Mouse (Mus musculus) embryonic facial prominence, embryonic 13.5 days (tissue): ENCODE results near the gene Scarb1. TPM values are rescaled to one million over a fixed set of nuclear protein-coding genes. Genes with fewer than 3 reads are reported as not detected.

Source experiments
- ATAC-seq: fragments of 200-750 bp; cut with Nextera tagmentation; 2 replicates; pipeline ENCODE4 v1.8.0; 2017; ENCODE audit warnings: low read depth; ENCODE audit not compliant: insufficient number of reproducible peaks, insufficient read depth, low FRiP score, low TSS enrichment
- H3K27ac ChIP-seq: fragments of 300-500 bp; sonication (generic); 2 replicates; pipeline ENCODE4 v1.5.1; 2015; ENCODE audit warnings: moderate library complexity, mild to moderate bottlenecking, inconsistent platforms
- H3K27me3 ChIP-seq: fragments of 300-500 bp; sonication (generic); 2 replicates; pipeline ENCODE4 v1.6.1; 2015; ENCODE audit warnings: mild to moderate bottlenecking, inconsistent platforms
- H3K36me3 ChIP-seq: fragments of 300-500 bp; sonication (generic); 2 replicates; pipeline ENCODE4 v1.6.1; 2015; ENCODE audit warnings: mild to moderate bottlenecking, inconsistent platforms
- H3K4me1 ChIP-seq: fragments of 300-500 bp; sonication (generic); 2 replicates; pipeline ENCODE4 v1.6.1; 2015; ENCODE audit warnings: inconsistent platforms
- H3K4me2 ChIP-seq: fragments of 300-500 bp; sonication (generic); 2 replicates; pipeline ENCODE4 v1.6.1; 2015; ENCODE audit warnings: moderate library complexity, mild to moderate bottlenecking, inconsistent platforms
- H3K4me3 ChIP-seq: fragments of 300-500 bp; sonication (generic); 2 replicates; pipeline ENCODE4 v1.5.1; 2015; ENCODE audit warnings: mild to moderate bottlenecking, inconsistent platforms
- H3K9ac ChIP-seq: fragments of 300-500 bp; sonication (generic); 2 replicates; pipeline ENCODE4 v1.6.1; 2015; ENCODE audit warnings: mild to moderate bottlenecking, inconsistent platforms
- H3K9me3 ChIP-seq: fragments of 300-500 bp; sonication (generic); 2 replicates; pipeline ENCODE4 v1.6.1; 2016; ENCODE audit warnings: inconsistent platforms
- WGBS: fragments of 180-500 bp; shearing (Covaris S2); methylation state at CpG from one replicate; pipeline ENCODE4 v1.1.7; 2015; ENCODE audit warnings: mixed read lengths; 5-methylcytosine and 5-hydroxymethylcytosine counted together
- polyA plus RNA-seq: library from polyadenylated mRNA; unstranded; fragments of >200 nt; fragmentation: Nextera tagmentation; extraction: Ambion mirVana; gene quantifications from 2 replicates; pipeline ENCODE4 v1.2.1, GENCODE M21; 2015

Scarb1 gene
- polyA plus RNA-seq, 1 experiment from 2014 or later, result 55.6 TPM

DNA sequence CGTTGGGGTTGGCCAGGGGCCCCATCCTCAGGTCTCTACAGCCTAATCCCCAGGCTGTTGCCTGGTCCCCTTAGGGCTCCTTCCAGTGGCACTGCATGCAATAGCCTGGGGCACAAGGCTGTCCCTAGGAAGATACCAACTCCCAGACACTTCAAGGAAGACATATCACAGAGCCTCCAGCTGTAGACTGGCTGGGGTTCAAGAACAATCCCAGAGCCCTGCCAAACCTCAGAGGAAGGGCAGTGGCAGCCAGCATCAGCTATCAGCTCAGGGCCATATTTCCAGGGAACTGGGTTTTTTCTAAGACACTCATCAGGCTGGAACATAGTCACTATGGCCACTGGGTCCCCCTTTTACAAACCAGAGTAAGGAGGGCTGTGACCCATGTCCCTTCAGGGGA is 25.8 kb downstream of the Scarb1 start:
- no peaks in the 10 kb centered on the region for H3K36me3 ChIP-seq
- H3K27ac ChIP-seq, result no peak overlapping the region
- H3K4me1 ChIP-seq, result peaks cover 11% of the 10 kb centered on the region; the same call in 1 of the 2 replicates
- 80% methylated on average over 1 of the region's 1 CpGs for WGBS
- ATAC-seq, result no peak
- no peaks in the 10 kb centered on the region for H3K9me3 ChIP-seq
- no peaks in the 10 kb centered on the region for H3K27me3 ChIP-seq
- no peak overlapping the region for H3K4me3 ChIP-seq
- no peak overlapping the region for H3K9ac ChIP-seq
- no peak overlapping the region for H3K4me2 ChIP-seq

DNA sequence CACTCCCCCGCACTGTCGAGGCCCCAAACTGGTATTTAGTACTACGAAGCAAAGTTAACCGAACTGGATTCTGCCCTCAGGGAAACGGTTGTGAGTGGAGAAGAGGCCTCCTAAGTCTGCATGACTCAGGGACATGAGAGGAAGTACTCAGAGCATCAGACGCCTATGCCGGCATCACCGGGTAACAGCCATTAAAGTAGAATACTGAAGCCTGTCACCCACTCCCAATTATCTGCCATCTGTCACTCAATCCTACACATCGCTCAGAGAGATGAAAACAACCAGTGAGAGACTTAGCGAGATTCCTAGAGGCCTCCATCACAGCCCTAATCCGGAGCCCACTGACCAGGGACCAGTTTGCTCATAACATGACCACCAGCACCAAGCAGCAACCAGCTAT is 26.9 kb downstream of the Scarb1 start:
- Histone ChIP-seq H3K9ac (no peak overlapping the region), H3K27me3 (no peaks in the 10 kb centered on the region), H3K36me3 (no peaks in the 10 kb centered on the region), H3K9me3 (no peaks in the 10 kb centered on the region), H3K4me1 (peaks cover 6% of the 10 kb centered on the region; the same call in 1 of the 2 replicates), H3K4me3 (no peak overlapping the region), H3K4me2 (no peak overlapping the region), H3K27ac (no peak overlapping the region)
- no peak for ATAC-seq
- WGBS, result 71% methylated on average over 11 of the region's 11 CpGs

- ATAC-seq, result no peak
- 0 out of 2 replicates have a peak overlapping the region, but pooled peaks have one; percentile 32 for H3K9ac ChIP-seq
- no peak overlapping the region for H3K4me3 ChIP-seq
- WGBS, result 79% methylated on average over 13 of the region's 13 CpGs
- peaks cover 6% of the 10 kb centered on the region; the same call in 1 of the 2 replicates for H3K4me1 ChIP-seq
- H3K9me3 ChIP-seq, result no peaks in the 10 kb centered on the region
- H3K27ac ChIP-seq, result no peak overlapping the region
- H3K4me2 ChIP-seq, result no peak overlapping the region
- no peaks in the 10 kb centered on the region for H3K27me3 ChIP-seq
- H3K36me3 ChIP-seq, result no peaks in the 10 kb centered on the region
These were observed 27.8 kb downstream of the Scarb1 start for GRCm38 (mm10) chr5:125312970-125313597.

DNA sequence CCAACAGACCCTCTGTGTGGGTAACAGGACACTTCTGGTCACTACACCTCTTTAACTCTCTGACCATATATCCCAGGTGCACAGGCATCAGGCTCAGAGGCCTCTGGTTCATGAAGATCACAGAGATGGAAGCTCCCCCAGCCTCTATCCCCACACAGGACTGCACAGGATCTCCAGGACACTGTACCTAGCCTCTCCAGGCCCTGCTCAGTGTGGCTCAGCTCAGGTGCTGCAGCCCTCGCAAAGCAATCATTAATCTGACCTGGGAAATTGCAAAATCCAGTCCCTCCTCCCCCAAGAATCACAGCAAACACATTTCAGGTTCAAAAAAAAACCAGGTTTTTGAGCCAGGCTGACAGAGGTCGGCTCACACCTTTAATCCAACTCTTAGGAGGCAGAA is 29.9 kb downstream of the Scarb1 start:
- H3K9me3 ChIP-seq, result no peaks in the 10 kb centered on the region
- H3K4me3 ChIP-seq, result no peak overlapping the region
- no peak for ATAC-seq
- no peaks in the 10 kb centered on the region for H3K36me3 ChIP-seq
- H3K9ac ChIP-seq, result no peak overlapping the region
- H3K4me1 ChIP-seq, result peaks cover 11% of the 10 kb centered on the region
- no peak overlapping the region for H3K27ac ChIP-seq
- no peaks in the 10 kb centered on the region for H3K27me3 ChIP-seq
- WGBS, result 75% methylated on average over 2 of the region's 2 CpGs
- H3K4me2 ChIP-seq, result no peak overlapping the region

DNA sequence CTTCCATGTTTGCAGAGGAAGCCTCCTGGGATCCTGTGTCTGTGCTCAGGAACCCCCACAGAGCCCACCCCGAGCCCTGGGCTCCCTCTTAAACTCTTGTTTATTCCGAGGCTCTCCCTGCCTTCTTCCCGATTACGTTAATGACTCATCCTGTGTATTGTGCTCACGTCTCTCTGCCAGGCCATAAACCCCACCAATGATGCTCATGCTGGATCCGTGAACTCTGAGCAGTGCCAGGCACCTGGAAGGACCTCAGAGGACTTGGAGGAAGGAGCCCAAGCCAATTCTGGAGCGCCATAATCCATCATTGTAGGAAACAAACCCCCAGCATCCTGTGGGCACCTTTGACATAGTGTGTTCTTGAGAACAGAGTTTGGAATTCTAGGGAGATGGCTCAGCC is 31.7 kb downstream of the Scarb1 start:
- Histone ChIP-seq H3K27me3 (no peaks in the 10 kb centered on the region), H3K9me3 (no peaks in the 10 kb centered on the region), H3K36me3 (no peaks in the 10 kb centered on the region), H3K27ac (peak overlapping the region; percentile 7; the same call in 1 of the 2 replicates), H3K4me2 (no peak overlapping the region), H3K9ac (no peak overlapping the region), H3K4me3 (no peak overlapping the region), H3K4me1 (peaks cover 19% of the 10 kb centered on the region)
- 75% methylated on average over 7 of the region's 7 CpGs for WGBS
- no peak for ATAC-seq

DNA sequence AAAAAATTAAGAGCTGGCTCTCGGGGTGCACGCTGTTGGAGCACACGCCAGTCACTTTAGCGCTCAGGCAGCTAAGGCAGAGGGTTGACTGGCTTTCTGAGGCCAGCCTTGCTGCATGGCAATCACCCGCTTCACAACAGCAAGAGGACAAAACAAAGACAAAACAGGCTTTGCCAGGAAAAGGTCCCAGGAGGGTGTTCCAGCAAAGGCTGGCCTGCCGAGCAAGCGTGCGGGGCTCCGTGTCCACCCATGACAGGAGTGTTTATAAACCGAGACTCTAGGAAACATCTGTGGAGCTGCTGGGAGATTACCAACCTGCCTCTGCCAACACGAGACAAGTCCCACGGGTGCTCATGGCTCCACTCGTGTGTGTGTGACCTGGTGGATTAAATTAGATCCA is 34.1 kb downstream of the Scarb1 start:
- ATAC-seq, result no peak
- Histone ChIP-seq H3K36me3 (peaks cover 15% of the 10 kb centered on the region), H3K27ac (no peak overlapping the region), H3K27me3 (no peaks in the 10 kb centered on the region), H3K4me2 (no peak overlapping the region), H3K4me1 (peaks cover 13% of the 10 kb centered on the region), H3K9me3 (no peaks in the 10 kb centered on the region), H3K9ac (no peak overlapping the region), H3K4me3 (no peak overlapping the region)
- 69% methylated on average over 13 of the region's 13 CpGs for WGBS

DNA sequence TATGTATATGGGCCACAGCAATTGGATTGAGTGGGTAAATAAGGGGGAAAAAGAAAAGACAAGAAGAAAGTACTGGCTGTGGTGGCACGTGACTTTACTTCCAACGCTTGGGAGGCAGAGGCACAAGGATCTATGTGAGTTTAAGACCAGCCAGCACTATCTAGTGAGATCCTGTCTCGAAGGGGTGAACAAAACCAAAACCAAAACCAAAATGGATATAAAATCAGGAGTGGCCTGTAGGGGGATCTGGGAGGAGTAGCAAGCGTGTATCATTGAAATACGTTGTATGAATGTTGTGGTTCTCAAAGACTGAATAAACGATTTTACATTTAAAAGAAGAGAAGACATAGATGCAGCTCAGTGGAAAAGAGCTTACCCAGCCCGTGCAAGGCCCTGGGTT is 34.5 kb downstream of the Scarb1 start:
- Histone ChIP-seq H3K27me3 (no peaks in the 10 kb centered on the region), H3K36me3 (peaks cover 20% of the 10 kb centered on the region), H3K27ac (no peak overlapping the region), H3K9me3 (no peaks in the 10 kb centered on the region), H3K4me2 (no peak overlapping the region), H3K4me1 (peaks cover 13% of the 10 kb centered on the region), H3K4me3 (no peak overlapping the region), H3K9ac (no peak overlapping the region)
- no peak for ATAC-seq
- 80% methylated on average over 7 of the region's 7 CpGs for WGBS

DNA sequence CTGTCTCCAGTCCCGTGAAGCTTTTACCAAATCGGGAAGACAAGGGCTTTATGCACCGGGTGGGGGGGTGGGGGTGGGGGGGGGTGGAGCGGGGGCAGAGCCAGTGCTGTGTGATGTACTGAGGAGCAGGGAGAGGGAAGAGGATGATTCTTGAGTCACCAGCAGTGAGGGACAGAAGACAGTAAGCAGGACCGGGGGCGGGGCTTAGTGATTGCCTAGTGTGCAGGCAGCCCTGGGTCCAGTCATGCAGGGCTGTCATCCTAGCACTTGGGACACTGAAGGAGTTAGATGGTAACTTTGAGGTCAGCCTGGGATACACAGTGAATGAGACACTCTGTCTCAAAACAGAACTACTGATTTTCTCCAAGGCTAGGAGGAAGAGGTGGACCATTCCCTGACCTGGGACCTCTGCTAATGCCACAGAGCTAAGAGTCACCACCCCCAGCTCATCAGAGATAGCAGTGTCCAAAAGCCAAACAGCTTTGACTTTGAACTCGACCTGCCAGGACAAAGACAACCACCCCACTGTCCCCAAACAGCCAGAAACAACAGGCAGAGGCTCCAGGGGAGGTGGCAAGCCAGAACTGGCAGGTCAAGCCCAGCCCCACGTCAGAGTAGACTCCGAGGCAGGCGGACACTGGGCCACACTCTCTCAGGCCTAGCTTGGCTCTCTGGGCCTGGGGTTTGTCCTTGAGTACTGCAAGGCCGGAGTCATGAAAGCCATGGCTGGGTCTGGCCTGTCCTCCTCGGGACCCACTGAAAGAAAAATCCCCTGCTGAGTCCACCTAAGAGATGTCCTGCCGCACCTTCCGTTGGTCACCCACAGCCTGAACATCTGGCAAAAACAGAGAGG is 35.4 kb downstream of the Scarb1 start:
- Histone ChIP-seq H3K27ac (no peak overlapping the region), H3K9me3 (no peaks in the 10 kb centered on the region), H3K4me2 (no peak overlapping the region), H3K4me1 (peaks cover 13% of the 10 kb centered on the region), H3K36me3 (peaks cover 27% of the 10 kb centered on the region), H3K4me3 (no peak overlapping the region), H3K9ac (no peak overlapping the region), H3K27me3 (no peaks in the 10 kb centered on the region)
- WGBS, result 60% methylated on average over 14 of the region's 14 CpGs
- ATAC-seq, result no peak

- Histone ChIP-seq H3K9ac (no peak overlapping the region), H3K4me1 (peaks cover 13% of the 10 kb centered on the region), H3K4me3 (no peak overlapping the region), H3K27ac (no peak overlapping the region), H3K9me3 (0 out of 2 replicates have a peak, but pooled peaks cover 2% of the 10 kb centered on the region), H3K4me2 (peak overlapping the region; percentile 25), H3K27me3 (no peaks in the 10 kb centered on the region), H3K36me3 (peaks cover 38% of the 10 kb centered on the region)
- peak; percentile 15; the same call in 1 of the 2 replicates for ATAC-seq
- 23% methylated on average over 18 of the region's 18 CpGs for WGBS
These were observed 36.5 kb downstream of the Scarb1 start for GRCm38 (mm10) chr5:125304245-125304856.

- Histone ChIP-seq H3K36me3 (peaks cover 49% of the 10 kb centered on the region), H3K27ac (no peak overlapping the region), H3K27me3 (no peaks in the 10 kb centered on the region), H3K9ac (no peak overlapping the region), H3K4me1 (peaks cover 13% of the 10 kb centered on the region), H3K9me3 (0 out of 2 replicates have a peak, but pooled peaks cover 2% of the 10 kb centered on the region), H3K4me2 (no peak overlapping the region), H3K4me3 (no peak overlapping the region)
- no peak for ATAC-seq
- 96% methylated on average over 6 of the region's 6 CpGs for WGBS
These were observed 37.8 kb downstream of the Scarb1 start for GRCm38 (mm10) chr5:125303055-125303454.

- H3K27me3 ChIP-seq, result no peaks in the 10 kb centered on the region
- no peak overlapping the region for H3K27ac ChIP-seq
- no peak overlapping the region for H3K4me2 ChIP-seq
- no peak for ATAC-seq
- WGBS, result 92% methylated on average over 9 of the region's 9 CpGs
- peaks cover 90% of the 10 kb centered on the region for H3K36me3 ChIP-seq
- H3K9me3 ChIP-seq, result peaks cover 2% of the 10 kb centered on the region; the same call in 1 of the 2 replicates
- H3K9ac ChIP-seq, result no peak overlapping the region
- no peaks in the 10 kb centered on the region for H3K4me1 ChIP-seq
- no peak overlapping the region for H3K4me3 ChIP-seq
These were observed 42.7 kb downstream of the Scarb1 start for GRCm38 (mm10) chr5:125298234-125298633.
